Mouse (Mus musculus): Measurements from ENCODE around the gene Gm3417.
A peak's percentile ranks its signal among the peaks of the same experiment; 100 is the strongest.
"Not testable (repeated sequence)": the region's sequence is repeated elsewhere in the genome, so short reads cannot be mapped to it uniquely, and the experiment has no call there.

The Gm3417 gene

GRCm38 (mm10) chr17:14958686-14959327 is 19.8 kb downstream of the Gm3417 start:
- no peak for DNase-seq (ENCODE audit: low spot score in 2 of 2)

DNA sequence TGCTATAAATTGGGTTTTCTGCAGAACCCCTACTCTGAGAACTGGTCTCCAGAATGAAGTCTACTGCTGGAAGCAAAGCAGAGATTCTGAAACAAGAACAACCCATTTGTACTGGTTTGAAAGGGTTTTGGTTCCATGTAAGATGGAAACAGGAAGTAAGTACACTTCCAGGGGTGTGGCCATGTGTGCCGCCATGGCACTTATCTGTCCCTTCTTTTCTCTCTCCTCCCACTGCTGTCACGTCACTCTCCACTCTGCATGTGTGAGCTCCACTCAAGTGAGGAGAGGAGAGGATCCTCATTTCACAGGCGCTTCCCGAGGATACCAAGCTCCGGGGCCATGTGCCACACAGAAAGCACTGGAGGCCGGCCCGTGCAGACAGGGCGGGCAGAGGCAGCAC is 25.1 kb downstream of the Gm3417 start:
- DNase-seq (ENCODE audit: low spot score in 2 of 2): no peak

- no peak for DNase-seq (ENCODE audit: low spot score in 2 of 2)
Observed at GRCm38 (mm10) chr17:14949161-14949827, 29.3 kb downstream of the Gm3417 start.

DNA sequence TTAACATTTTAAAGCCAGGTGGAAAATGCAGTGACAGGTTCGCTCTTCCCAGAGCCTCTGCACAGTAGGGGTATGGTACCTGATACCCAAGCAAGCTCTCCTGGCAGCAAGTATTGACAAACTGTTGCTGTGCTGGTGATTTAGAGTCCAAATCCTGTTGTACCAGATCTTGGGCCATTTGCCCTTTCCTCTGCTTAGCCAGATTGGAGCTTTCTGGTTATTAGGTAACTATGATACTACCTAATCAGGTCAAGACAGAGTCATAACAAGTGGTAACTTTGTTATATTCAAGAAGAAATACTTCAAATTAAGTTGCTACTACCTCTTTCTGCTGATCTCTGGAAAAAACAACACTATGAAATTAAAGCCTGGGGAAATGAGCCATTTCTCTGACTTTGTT is 34.0 kb downstream of the Gm3417 start:
- DNase-seq (ENCODE audit: low spot score in 2 of 2): no peak

DNA sequence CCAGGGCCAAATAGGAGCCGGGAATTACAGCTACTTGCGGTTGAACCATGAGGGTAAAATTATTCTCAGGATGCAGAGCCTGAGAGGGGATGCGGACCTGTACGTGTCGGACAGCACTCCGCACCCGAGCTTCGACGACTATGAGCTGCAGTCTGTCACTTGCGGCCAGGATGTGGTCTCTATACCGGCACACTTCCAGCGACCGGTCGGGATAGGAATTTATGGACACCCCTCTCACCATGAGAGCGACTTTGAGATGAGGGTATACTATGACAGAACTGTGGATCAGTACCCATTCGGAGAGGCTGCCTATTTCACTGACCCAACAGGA is 34.9 kb downstream of the Gm3417 start:
- DNase-seq (ENCODE audit: low spot score in 2 of 2): no peak

- peak; percentile 96 to 98 for DNase-seq (ENCODE audit: low spot score in 2 of 2)
Observed at GRCm38 (mm10) chr17:14943009-14943728, 35.4 kb downstream of the Gm3417 start, which contains the start of the genes Wdr27 and 1600012H06Rik. Gene Wdr27 (minus strand): TSS chr17:14943158. Gene 1600012H06Rik (plus strand): TSS chr17:14943184.

DNA sequence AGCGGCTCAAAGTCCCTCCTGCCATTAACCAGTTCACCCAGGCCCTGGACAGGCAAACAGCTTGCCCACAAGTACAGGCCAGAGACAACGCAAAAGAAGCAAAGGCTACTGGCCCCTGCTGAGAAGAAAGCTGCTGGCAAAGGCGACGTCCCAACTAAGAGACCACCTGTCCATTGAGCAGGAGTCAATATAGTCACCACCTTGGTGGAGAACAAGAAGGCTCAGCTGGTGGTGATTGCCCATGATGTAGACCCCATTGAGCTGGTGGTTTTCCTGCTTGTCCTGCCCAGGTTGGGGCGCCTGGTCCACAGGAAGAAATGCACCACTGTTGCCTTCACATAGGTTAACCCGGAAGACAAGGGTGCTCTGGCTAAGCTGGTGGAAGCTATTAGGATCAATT is 36.4 kb downstream of the Gm3417 start:
- DNase-seq (ENCODE audit: low spot score in 2 of 2): not testable (repeated sequence)

DNA sequence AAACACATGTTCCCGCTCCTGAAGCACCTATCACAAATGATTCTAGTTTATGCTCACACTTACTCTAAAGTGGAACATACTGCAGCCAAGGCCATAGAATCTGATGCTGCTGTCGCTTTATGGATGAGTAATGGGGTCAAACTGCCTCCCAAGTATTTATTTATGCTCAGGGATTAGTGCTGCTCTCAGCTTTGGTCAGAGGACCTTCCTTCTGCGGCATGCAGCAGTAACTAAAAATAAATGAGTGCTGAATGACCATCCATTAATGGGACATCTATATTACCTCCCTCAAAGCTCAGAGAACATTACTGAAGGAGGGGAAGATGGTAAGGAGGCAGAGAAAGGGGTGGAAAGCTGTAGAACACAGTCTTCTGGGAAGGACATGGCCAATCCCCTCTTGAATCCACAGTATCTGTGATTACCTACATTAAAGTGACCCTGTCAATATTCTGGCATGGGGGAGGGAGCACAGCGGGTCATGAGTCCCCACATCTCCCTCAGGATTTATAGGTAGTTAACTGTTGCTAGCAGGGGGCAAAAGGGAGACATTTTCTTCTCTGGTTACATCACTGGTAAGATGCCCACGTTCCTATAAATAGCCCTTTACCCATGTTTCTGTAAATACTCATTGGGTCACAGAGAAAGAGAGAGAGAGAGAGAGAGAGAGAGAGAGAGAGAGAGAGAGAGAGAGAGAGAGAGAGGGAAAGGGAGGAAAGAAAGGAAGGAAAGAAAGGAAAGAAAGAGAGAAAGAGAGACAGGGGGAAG is 42.6 kb downstream of the Gm3417 start:
- DNase-seq (ENCODE audit: low spot score in 2 of 2): no peak

DNA sequence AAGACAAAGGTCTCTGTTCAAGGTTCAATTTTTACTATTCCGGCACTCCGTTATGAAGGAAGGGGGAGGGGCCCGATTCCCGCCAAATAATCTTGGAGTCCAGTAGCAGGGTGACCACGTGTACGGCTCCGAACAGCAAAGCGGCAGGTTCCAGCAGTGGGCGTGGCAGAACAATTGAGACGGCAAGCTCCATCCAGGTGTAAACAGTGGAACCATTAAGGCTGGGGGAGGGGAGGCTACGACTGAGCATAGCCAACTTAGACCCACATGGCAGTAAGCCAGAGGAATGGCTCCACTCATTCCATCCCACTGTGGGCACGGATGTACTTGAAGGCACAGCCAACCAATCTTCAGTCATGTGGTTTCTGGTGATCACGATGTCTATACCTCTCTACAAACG is 43.3 kb downstream of the Gm3417 start:
- DNase-seq (ENCODE audit: low spot score in 2 of 2): not testable (repeated sequence)

DNA sequence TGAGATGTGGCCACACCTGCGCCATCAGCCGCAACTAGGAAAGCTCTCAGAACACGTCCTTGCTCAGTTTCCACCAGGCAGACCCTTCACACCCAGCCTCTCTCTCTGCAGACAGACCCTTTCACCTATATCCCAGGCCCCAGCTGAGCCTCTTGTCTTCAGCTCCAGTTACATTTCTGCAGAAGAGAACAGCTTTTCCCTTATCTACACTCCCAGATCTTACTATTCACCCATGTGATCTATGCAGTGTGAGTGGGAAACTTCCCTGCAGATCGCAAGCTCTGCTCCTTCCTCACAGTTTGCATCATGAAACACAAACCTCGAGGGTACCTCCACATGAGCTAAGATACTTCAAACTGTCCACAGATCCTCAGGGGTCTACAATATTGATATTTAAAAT is 47.1 kb downstream of the Gm3417 start:
- no peak for DNase-seq (ENCODE audit: low spot score in 2 of 2)

DNA sequence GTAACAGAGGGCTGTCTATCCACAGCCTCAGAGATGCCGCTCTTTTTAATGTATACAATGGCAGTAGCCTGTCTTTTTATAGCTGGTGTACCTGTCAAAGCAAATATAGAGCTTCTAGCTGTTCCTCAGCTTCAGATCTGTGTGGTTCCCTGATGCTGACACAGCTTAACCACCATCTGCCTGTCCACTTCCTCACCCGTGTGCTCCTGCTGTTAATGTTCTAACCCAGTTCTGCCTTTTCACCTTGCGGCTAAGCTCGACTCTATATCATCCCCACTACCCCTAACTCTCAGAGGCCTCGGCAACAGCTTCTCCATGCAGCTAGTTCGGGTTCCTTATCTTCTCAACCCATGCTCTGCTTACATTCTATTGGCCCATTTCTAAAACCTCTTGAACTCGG is 47.9 kb downstream of the Gm3417 start:
- DNase-seq (ENCODE audit: low spot score in 2 of 2): no peak

GRCm38 (mm10) chr17:14928631-14929030 is 50.0 kb downstream of the Gm3417 start:
- no peak for DNase-seq (ENCODE audit: low spot score in 2 of 2)

GRCm38 (mm10) chr17:14927644-14928218 is 50.9 kb downstream of the Gm3417 start:
- DNase-seq (ENCODE audit: low spot score in 2 of 2): no peak

DNA sequence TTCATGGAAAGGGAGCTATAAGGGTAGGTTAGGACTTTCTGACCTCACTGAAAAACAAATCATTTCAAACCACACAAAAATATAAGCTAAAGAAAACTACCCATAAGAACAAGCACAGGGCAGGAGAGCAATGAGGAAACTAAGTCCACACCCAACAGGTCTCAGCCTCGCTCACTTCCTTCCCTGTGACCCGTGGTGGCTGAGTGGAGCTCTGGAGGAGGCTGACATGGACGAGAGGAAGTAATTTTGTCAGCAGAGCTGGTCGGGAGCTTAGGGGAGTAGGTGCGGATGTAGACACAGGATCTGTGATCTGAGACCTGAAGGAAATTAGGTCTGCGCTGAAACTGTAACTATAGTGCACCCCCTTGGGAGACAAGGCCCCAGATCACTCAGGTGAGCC is 57.0 kb downstream of the Gm3417 start:
- DNase-seq (ENCODE audit: low spot score in 2 of 2): no peak

DNA sequence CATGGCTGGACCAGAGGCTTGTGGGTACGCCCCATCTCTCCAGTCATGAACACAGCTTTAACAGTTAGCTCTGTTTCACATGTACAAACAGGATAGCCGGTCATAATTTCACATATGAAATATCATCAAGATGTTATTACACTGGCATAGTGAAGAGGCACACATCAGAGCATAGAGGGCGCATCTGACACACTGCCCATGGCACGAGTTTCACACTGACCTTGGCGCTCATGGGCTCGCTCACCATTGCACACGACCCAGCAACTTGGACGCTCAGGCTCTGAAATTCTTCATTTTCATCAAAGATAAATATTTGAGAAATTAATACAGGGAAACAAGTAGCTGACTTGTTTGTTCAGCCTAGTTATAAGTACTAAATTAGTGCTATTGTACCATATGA is 60.7 kb downstream of the Gm3417 start:
- no peak for DNase-seq (ENCODE audit: low spot score in 2 of 2)

- DNase-seq (ENCODE audit: low spot score in 2 of 2): no peak
Observed at GRCm38 (mm10) chr17:14914401-14914800, 64.2 kb downstream of the Gm3417 start.
